Mouse (Mus musculus): ENCODE results near the gene Pde6h. TPM values are rescaled to one million over a fixed set of nuclear protein-coding genes. Genes with fewer than 3 reads are reported as not detected.

The Pde6h gene
- total and polyA plus RNA-seq, 3 experiments, result 0.04 to 0.30 TPM; not detected in 1

DNA sequence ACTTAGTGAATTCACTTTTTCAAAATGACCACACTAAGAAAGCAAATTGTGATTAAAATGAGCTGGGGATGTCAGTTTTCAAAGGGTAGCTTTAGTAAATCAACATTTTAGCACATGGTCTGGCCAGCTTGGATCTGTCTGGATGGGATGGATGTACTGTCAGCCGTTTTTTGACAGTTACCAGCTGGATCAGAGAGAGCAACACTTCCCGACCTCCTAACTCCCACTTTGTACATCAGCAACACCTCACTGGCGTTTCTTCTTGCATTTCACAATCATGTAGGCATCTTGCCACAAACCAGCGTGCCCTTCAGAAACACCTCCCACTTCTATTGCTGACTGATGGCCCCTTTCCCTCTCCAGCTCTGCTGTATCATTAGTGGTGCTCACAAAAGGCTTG is 25.4 kb upstream of the Pde6h start:
- no peaks in the 10 kb centered on the region for H3K9me3 ChIP-seq (replicated peaks; ENCODE audit: low read length)
- no peak overlapping the region for H3K9ac ChIP-seq (ENCODE audit: insufficient read depth, low read depth)
- no peak for DNase-seq (ENCODE audit: extremely low read depth)
- peaks cover 0 to 9% of the 10 kb centered on the region in 2 experiments for H3K36me3 ChIP-seq (replicated peaks in 1 of 2; ENCODE audit: control insufficient read depth in 1 of 2, insufficient read depth in 1 of 2, low read length in 1 of 2)
- no peak overlapping the region for H3K27ac ChIP-seq (ENCODE audit: insufficient read depth, low read depth)
- H3K4me1 ChIP-seq (ENCODE audit: control insufficient read depth in 1 of 2, insufficient read depth in 2 of 2), result peaks cover 0 to 19% of the 10 kb centered on the region in 2 experiments; a peak in 2 of 4 replicates
- H3K4me3 ChIP-seq (replicated peaks in 1 of 3; ENCODE audit: low read depth in 2 of 3, low read length in 2 of 3, poor library complexity in 1 of 3), result no peak overlapping the region
- no peaks in the 10 kb centered on the region for H3K27me3 ChIP-seq (replicated peaks)
- H3K4me2 ChIP-seq (ENCODE audit: insufficient read depth, low read depth, poor library complexity, severe bottlenecking), result no peak overlapping the region
- no peaks in the 10 kb centered on the region for H3K79me2 ChIP-seq (replicated peaks; ENCODE audit: control insufficient read depth, extremely low read depth, insufficient read depth, poor library complexity, severe bottlenecking)
- in situ Hi-C loops (cut with MboI; ENCODE audit: low pct_ligation_motif_present, low pct_unique_long_range_greater_than_20kb, low sequenced_read_pairs) (no loop called here), dilution Hi-C loops (cut with MboI; ENCODE audit: extremely low pct_ligation_motif_present, extremely low pct_unique_long_range_greater_than_20kb, low sequenced_read_pairs) (no loop called here)
- TF ChIP-seq ETS1 (conservative IDR thresholded peaks at IDR 0.05; ENCODE audit: low read depth, low read length), result no peak
- TF ChIP-seq ZNF384 (IDR thresholded peaks at IDR 0.05; ENCODE audit: low read depth, low read length), result no peak
- TF ChIP-seq ELF1 (IDR thresholded peaks at IDR 0.05; ENCODE audit: low read depth, low read length), result no peak
- TF ChIP-seq PAX5 (IDR thresholded peaks at IDR 0.05; ENCODE audit: low read length), result no peak
- no peak for TF ChIP-seq ZKSCAN1 (IDR thresholded peaks at IDR 0.05; ENCODE audit: borderline replicate concordance, low read depth, low read length)
- no peak for TF ChIP-seq CHD2 (IDR thresholded peaks at IDR 0.05; ENCODE audit: low read length)
- TF ChIP-seq E2F4 (IDR thresholded peaks at IDR 0.05; ENCODE audit: insufficient replicate concordance, low read depth, low read length), result no peak
- no peak for TF ChIP-seq JUND (conservative IDR thresholded peaks at IDR 0.05; ENCODE audit: low read depth, low read length)
- TF ChIP-seq CHD1 (IDR thresholded peaks at IDR 0.05; ENCODE audit: low read depth, low read length), result no peak
- no peak for TF ChIP-seq HCFC1 (IDR thresholded peaks at IDR 0.05; ENCODE audit: low read depth, low read length)
- TF ChIP-seq NELFE (IDR thresholded peaks at IDR 0.05; ENCODE audit: low read depth, low read length), result no peak
- TF ChIP-seq EP300 (IDR thresholded peaks at IDR 0.05; ENCODE audit: low read length), result no peak
- TF ChIP-seq TBP (conservative IDR thresholded peaks at IDR 0.05; ENCODE audit: low read depth, low read length), result no peak
- TF ChIP-seq POLR2A (IDR thresholded peaks at IDR 0.05; ENCODE audit: low read depth, low read length), result no peak

DNA sequence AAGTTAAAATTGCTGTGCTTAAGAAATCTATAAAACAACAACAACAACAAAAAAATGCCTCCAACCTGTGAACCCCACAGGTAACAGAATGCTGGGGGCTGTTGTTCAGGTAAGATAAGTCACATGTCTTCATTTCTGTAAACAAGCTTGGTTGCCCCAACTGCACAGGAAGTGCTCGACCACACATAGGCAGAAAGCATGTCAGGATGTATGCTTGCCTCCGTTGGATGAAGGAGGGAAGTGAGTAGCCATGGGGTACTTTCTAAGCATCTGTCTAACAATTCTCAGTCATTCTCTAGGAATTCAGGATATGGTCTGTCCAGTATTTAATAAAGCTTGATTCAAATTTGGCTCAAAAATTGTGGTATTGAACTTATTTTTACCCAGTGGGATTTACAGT is 24.7 kb upstream of the Pde6h start:
- DNase-seq (ENCODE audit: extremely low read depth), result no peak
- no peak overlapping the region for H3K27ac ChIP-seq (ENCODE audit: insufficient read depth, low read depth)
- in situ Hi-C loops (cut with MboI; ENCODE audit: low pct_ligation_motif_present, low pct_unique_long_range_greater_than_20kb, low sequenced_read_pairs), result no loop called here
- no peak overlapping the region for H3K9ac ChIP-seq (ENCODE audit: insufficient read depth, low read depth)
- no peaks in the 10 kb centered on the region for H3K79me2 ChIP-seq (replicated peaks; ENCODE audit: control insufficient read depth, extremely low read depth, insufficient read depth, poor library complexity, severe bottlenecking)
- no peak overlapping the region for H3K4me2 ChIP-seq (ENCODE audit: insufficient read depth, low read depth, poor library complexity, severe bottlenecking)
- peaks cover 0 to 15% of the 10 kb centered on the region in 2 experiments for H3K36me3 ChIP-seq (replicated peaks in 1 of 2; ENCODE audit: control insufficient read depth in 1 of 2, insufficient read depth in 1 of 2, low read length in 1 of 2)
- TF ChIP-seq USF1 (IDR thresholded peaks at IDR 0.05; ENCODE audit: low read depth, low read length), result no peak
- TF ChIP-seq JUND (conservative IDR thresholded peaks at IDR 0.05; ENCODE audit: low read depth, low read length), result no peak
- TF ChIP-seq MAFK (IDR thresholded peaks at IDR 0.05; ENCODE audit: insufficient replicate concordance, low read length), result no peak
- no peak for TF ChIP-seq CTCF (conservative IDR thresholded peaks at IDR 0.05 in 1 of 2, IDR thresholded peaks at IDR 0.05 in 1 of 2; ENCODE audit: low read depth in 2 of 2, low read length in 2 of 2)
- TF ChIP-seq SIN3A (IDR thresholded peaks at IDR 0.05; ENCODE audit: low read length), result no peak
- TF ChIP-seq SMC3 (IDR thresholded peaks at IDR 0.05; ENCODE audit: low read depth, low read length), result no peak
- TF ChIP-seq HCFC1 (IDR thresholded peaks at IDR 0.05; ENCODE audit: low read depth, low read length), result no peak
- no peak for TF ChIP-seq ZKSCAN1 (IDR thresholded peaks at IDR 0.05; ENCODE audit: borderline replicate concordance, low read depth, low read length)
- no peak for TF ChIP-seq NRF1 (IDR thresholded peaks at IDR 0.05; ENCODE audit: low read depth, low read length)
- TF ChIP-seq E2F4 (IDR thresholded peaks at IDR 0.05; ENCODE audit: insufficient replicate concordance, low read depth, low read length), result no peak
- no peak for TF ChIP-seq TCF12 (IDR thresholded peaks at IDR 0.05; ENCODE audit: low read depth, low read length)
- no peak for TF ChIP-seq BHLHE40 (IDR thresholded peaks at IDR 0.05; ENCODE audit: low read depth, low read length)
- TF ChIP-seq ETS1 (conservative IDR thresholded peaks at IDR 0.05; ENCODE audit: low read depth, low read length), result no peak
- no peak for TF ChIP-seq MAX (IDR thresholded peaks at IDR 0.05; ENCODE audit: low read length)
- no peak for TF ChIP-seq MYC (IDR thresholded peaks at IDR 0.05; ENCODE audit: low read depth, low read length)
- no peak for TF ChIP-seq JUN (IDR thresholded peaks at IDR 0.05; ENCODE audit: insufficient read depth, low read depth, low read length)
- TF ChIP-seq ZNF384 (IDR thresholded peaks at IDR 0.05; ENCODE audit: low read depth, low read length), result no peak
- no peak for TF ChIP-seq RCOR1 (conservative IDR thresholded peaks at IDR 0.05; ENCODE audit: low read depth, low read length)
- no peak for TF ChIP-seq USF2 (conservative IDR thresholded peaks at IDR 0.05; ENCODE audit: low read depth, low read length)
- no peak for TF ChIP-seq GABPA (IDR thresholded peaks at IDR 0.05; ENCODE audit: insufficient replicate concordance, low read depth, low read length)
- no peaks in the 10 kb centered on the region for H3K9me3 ChIP-seq (replicated peaks; ENCODE audit: low read length)
- dilution Hi-C loops (cut with MboI; ENCODE audit: extremely low pct_ligation_motif_present, extremely low pct_unique_long_range_greater_than_20kb, low sequenced_read_pairs), result no loop called here
- H3K4me3 ChIP-seq (replicated peaks in 1 of 3; ENCODE audit: low read depth in 2 of 3, low read length in 2 of 3, poor library complexity in 1 of 3), result no peak overlapping the region
- H3K4me1 ChIP-seq (ENCODE audit: control insufficient read depth in 1 of 2, insufficient read depth in 2 of 2), result peaks cover 0 to 19% of the 10 kb centered on the region in 2 experiments; a peak in 2 of 4 replicates
- no peaks in the 10 kb centered on the region for H3K27me3 ChIP-seq (replicated peaks)
